Mouse (Mus musculus): ENCODE results near the gene Wapl.

DNA sequence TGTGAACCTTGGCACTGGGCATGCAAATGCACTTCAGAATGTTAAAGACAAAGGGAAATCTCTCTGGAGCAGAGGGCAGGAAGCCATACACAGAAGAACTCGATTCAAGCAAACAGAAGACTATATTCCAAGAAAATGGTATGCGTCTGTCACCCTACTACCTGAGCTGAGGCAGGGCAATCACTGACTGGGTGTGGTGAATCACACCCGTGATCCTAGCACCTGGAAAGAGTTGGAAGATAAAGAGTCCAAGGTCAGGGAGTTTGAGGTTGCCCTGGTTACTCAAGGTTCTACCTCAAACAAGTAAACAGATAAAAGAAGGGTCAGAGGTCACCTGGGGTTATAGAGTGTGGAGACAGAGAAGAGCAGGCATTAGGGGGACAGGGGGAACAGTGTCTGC, 100.0 kb downstream of the Wapl start:
- TF ChIP-seq POLR2A (IDR thresholded peaks at IDR 0.05; ENCODE audit: low read depth, low read length), result no peak
- no peak for TF ChIP-seq CTCF (IDR thresholded peaks at IDR 0.05; ENCODE audit: extremely low read depth, insufficient read depth, insufficient read length, insufficient replicate concordance)

Measured in spleen, adult 2 months (tissue).